13 mouse cellular contexts compared by ENCODE assay signal in the genomic region with DNA sequence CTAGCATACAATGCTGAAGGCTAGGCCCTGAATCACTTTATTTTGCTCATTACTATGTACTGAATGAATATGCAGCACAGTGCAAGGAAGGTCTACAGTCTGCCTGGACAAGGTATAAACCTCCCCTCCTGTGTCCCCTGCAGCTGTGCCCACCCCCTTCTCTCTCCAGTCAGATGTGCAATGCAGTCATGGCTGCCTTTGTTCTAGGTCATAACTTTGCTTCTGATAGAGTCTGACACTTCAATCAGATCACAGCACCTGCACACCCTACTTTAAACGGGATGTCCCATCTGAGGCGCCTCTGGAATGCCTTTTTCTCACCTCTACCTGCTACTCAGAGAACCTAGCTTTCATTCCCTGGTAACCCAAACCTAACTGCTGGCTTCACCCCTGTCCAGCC. TPM values are rescaled to one million over a fixed set of nuclear protein-coding genes. Genes with fewer than 3 reads are reported as not detected.
"Had no signal": no experiment of that assay in that cellular context is flagged by ENCODE, and none has a peak within 500 bp of the region (broad histone marks: within the 10 kb centered on the region; RNA-seq: fewer than 3 reads in every experiment).

No protein-coding gene starts in this region.

- H3K4me2 ChIP-seq: limb, embryonic 15.5 days; liver, embryonic 13.5 days; midbrain, embryonic 12.5 days had no signal

- DNase-seq: kidney, adult 18-20 months; kidney, postnatal 10 days; kidney, postnatal 4 days; liver, embryonic 13.5 days; lung, adult 18-20 months; right cerebral cortex, adult 18-20 months; spleen, adult 18-20 months had no signal

- H3K4me3 ChIP-seq: left cerebral cortex, adult 2 months; limb, embryonic 15.5 days; liver, embryonic 13.5 days; midbrain, embryonic 12.5 days had no signal

- H3K9ac ChIP-seq: limb, embryonic 15.5 days; liver, embryonic 13.5 days; midbrain, embryonic 12.5 days had no signal

- H3K9me3 ChIP-seq: limb, embryonic 15.5 days; liver, embryonic 13.5 days; midbrain, embryonic 12.5 days had no signal

- ATAC-seq: hindbrain, postnatal 0 days had no signal

- H3K36me3 ChIP-seq: limb, embryonic 15.5 days; liver, embryonic 13.5 days; midbrain, embryonic 12.5 days had no signal

- H3K27me3 ChIP-seq: limb, embryonic 15.5 days; midbrain, embryonic 12.5 days had no signal

- H3K27ac ChIP-seq: hindbrain, postnatal 0 days; left cerebral cortex, adult 2 months; limb, embryonic 15.5 days; midbrain, embryonic 12.5 days had no signal

RNA-seq across cellular contexts. Expression of gene Fam186b, which starts 43.2 kb away (rescaled TPM):
- polyA plus RNA-seq: limb, embryonic 11.5 days; liver, embryonic 13.5 days; stomach, embryonic 14.5 days had no signal
